Mouse (Mus musculus): ENCODE measurements at regions not wholly inside any gene's neighbourhood (a gene's known extent, or its start where the extent isn't known, plus 50 kb on each side); places are given as distances from the start of the nearest gene placed in this dataset.

GRCm38 (mm10) chr11:114193018-114193417, 126.2 kb upstream of the Sdk2 start:
- TF ChIP-seq GATA1 (IDR thresholded peaks at IDR 0.05; ENCODE audit: borderline replicate concordance, low read length) (no peak), FLI1 (IDR thresholded peaks at IDR 0.05; ENCODE audit: low read length) (no peak)
